Mouse (Mus musculus): ENCODE results near the gene Cx3cr1.

- TF ChIP-seq CTCF (IDR thresholded peaks at IDR 0.05; ENCODE audit: low read depth) (no peak), EP300 (optimal IDR thresholded peaks at IDR 0.05) (no peak)
Observed at GRCm38 (mm10) chr9:119899446-119899845, 170.2 kb downstream of the Cx3cr1 start.
